14 mouse cellular contexts compared by ENCODE assay signal in the genomic region with DNA sequence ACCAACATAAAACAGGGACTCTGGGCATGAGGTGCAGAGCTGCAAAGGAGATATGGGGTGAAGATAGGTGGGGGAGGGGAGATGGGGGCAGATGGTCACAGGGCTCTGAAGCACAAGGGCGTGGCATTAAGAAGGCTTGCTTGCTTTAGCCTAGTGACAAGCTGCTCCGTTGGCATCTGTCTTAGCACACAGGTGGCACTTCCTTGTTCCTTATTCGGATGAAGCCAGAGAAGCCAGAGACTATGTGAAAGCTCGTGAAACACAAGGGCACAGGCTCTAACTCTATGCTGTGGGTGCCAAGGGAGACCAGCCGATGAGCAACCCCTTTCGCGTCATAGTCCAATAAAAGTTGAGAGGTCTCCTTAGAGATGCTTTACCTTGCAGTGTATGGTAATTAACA.
"Had no signal": no experiment of that assay in that cellular context is flagged by ENCODE, and none has a peak within 500 bp of the region (broad histone marks: within the 10 kb centered on the region; RNA-seq: fewer than 3 reads in every experiment).

No protein-coding gene starts in this region.

- H3K9ac ChIP-seq: limb, embryonic 13.5 days; liver, embryonic 15.5 days; lung, embryonic 14.5 days; midbrain, embryonic 15.5 days; neural tube, embryonic 12.5 days had no signal

- H3K4me2 ChIP-seq: limb, embryonic 13.5 days; liver, embryonic 15.5 days; lung, embryonic 14.5 days; midbrain, embryonic 11.5 days; midbrain, embryonic 15.5 days; neural tube, embryonic 12.5 days had no signal

- H3K4me1 ChIP-seq: limb, embryonic 13.5 days; liver, embryonic 15.5 days; megakaryocyte, embryonic 14.5 days; midbrain, embryonic 15.5 days; neural tube, embryonic 12.5 days had no signal

- DNase-seq: kidney, postnatal 25 days; layer of hippocampus, adult 9-11 months; layer of hippocampus, postnatal 36 days; lung, embryonic 14.5 days; thymus, adult 18-20 months; thymus, postnatal 25 days had no signal

- H3K36me3 ChIP-seq: limb, embryonic 13.5 days; liver, embryonic 15.5 days; midbrain, embryonic 15.5 days; neural tube, embryonic 12.5 days had no signal

- H3K27me3 ChIP-seq: limb, embryonic 13.5 days; liver, embryonic 15.5 days; megakaryocyte, embryonic 14.5 days; midbrain, embryonic 15.5 days; neural tube, embryonic 12.5 days had no signal

- H3K4me3 ChIP-seq: limb, embryonic 13.5 days; liver, embryonic 15.5 days; megakaryocyte, embryonic 14.5 days; midbrain, embryonic 15.5 days; neural tube, embryonic 12.5 days had no signal

- H3K27ac ChIP-seq: hindbrain, postnatal 0 days; limb, embryonic 13.5 days; liver, embryonic 15.5 days; macrophage; midbrain, embryonic 15.5 days; neural tube, embryonic 12.5 days had no signal

- ATAC-seq: hindbrain, postnatal 0 days; midbrain, embryonic 15.5 days had no signal

- H3K9me3 ChIP-seq: limb, embryonic 13.5 days; liver, embryonic 15.5 days; midbrain, embryonic 15.5 days; neural tube, embryonic 12.5 days had no signal
